Mouse (Mus musculus) B cell, adult 2 months (primary cell): ENCODE results near the gene Olfr1457.

Experiments used
- DNase-seq, 2 experiments: peaks; one replicate each; pipeline ENCODE4 v3.0.0; 2022

Gene Olfr1457

GRCm38 (mm10) chr19:13097791-13098190, at the start of gene Olfr1457:
Olfr1457 (minus strand) TSS chr19:13097891.
- DNase-seq = no peak

- no peak for DNase-seq
Measured at GRCm38 (mm10) chr19:13106675-13107074, 9.0 kb upstream of the Olfr1457 start, which contains the start of gene Olfr1458. Olfr1458 (minus strand) TSS chr19:13106775.

GRCm38 (mm10) chr19:13093908-13094307, 3.8 kb downstream of the Olfr1457 start:
- DNase-seq = no peak

- DNase-seq = no peak
Measured at GRCm38 (mm10) chr19:13060310-13060709, 37.4 kb downstream of the Olfr1457 start, which contains the start of gene Olfr1454. Olfr1454 (plus strand) TSS chr19:13060610.
